18 mouse cellular contexts compared by ENCODE assay signal in the genomic region with DNA sequence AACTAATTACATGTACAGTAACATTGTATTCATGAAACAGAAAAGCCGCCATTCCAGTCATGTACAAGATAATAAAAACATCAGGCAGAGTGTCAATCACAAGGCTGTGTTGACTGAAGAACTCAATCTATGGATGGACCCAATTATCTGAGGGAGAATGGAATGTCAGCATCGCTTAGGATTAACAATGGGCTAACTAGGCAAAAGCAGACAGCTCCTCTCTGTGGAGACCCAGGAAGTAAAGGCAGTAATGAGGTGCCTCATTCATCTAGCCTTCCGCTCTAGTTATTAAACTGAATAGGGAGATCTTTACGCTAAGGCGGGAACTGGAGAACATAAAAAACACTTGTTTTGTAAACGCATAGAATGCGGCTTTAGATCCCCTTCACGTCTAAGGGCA.
DNase-seq lines count a peak whose midpoint lies in the region; ATAC-seq and TF ChIP-seq lines count a peak whose summit lies in the region.
"Had no signal": no experiment of that assay in that cellular context is flagged by ENCODE, and none has a peak within 500 bp of the region (broad histone marks: within the 10 kb centered on the region; RNA-seq: fewer than 3 reads in every experiment).

No protein-coding gene starts in this region.

- no peak overlapping the region for H3K4me3 ChIP-seq in embryonic facial prominence, embryonic 11.5 days (ENCODE audit: low read depth, low read length)
- no peak overlapping the region for H3K4me3 ChIP-seq in embryonic facial prominence, embryonic 10.5 days
- no peak overlapping the region for H3K4me3 ChIP-seq in forebrain, postnatal 0 days (ENCODE audit: low read depth, low read length)
- H3K4me3 ChIP-seq in midbrain, embryonic 15.5 days = no peak overlapping the region
- no peak overlapping the region for H3K4me3 ChIP-seq in liver, postnatal 0 days (ENCODE audit: low read depth, low read length)
- H3K4me3 ChIP-seq: heart, embryonic 13.5 days; liver, embryonic 12.5 days; stomach, embryonic 15.5 days had no signal

- no peak for TF ChIP-seq CTCF in forebrain, postnatal 0 days (IDR thresholded peaks at IDR 0.05; ENCODE audit: low read depth)
- TF ChIP-seq CTCF in liver, postnatal 0 days (IDR thresholded peaks at IDR 0.05; ENCODE audit: low read depth) = no peak

- peak; percentile 20 for DNase-seq in embryonic facial prominence, embryonic 11.5 days (ENCODE audit: low spot score)
- no peak for DNase-seq in embryonic facial prominence, embryonic 10.5 days (ENCODE audit: low spot score)
- peak; percentile 45 for DNase-seq in embryo, embryonic 9.5 days (ENCODE audit: extremely low spot score)
- peak; percentile 4 for DNase-seq in forebrain, postnatal 0 days
- no peak for DNase-seq in cerebellum, postnatal 36 days
- no peak for DNase-seq in liver, postnatal 0 days
- DNase-seq in lung, postnatal 14 days = no peak
- DNase-seq: adrenal gland, adult 2 months; cerebellum, adult 9-10 months; gastrocnemius, postnatal 36 days; kidney, adult 8-10 months had no signal

- no peak overlapping the region for H3K27ac ChIP-seq in embryonic facial prominence, embryonic 11.5 days (replicated peaks; ENCODE audit: low read depth, low read length)
- no peak overlapping the region for H3K27ac ChIP-seq in embryonic facial prominence, embryonic 10.5 days (replicated peaks)
- H3K27ac ChIP-seq in forebrain, postnatal 0 days (ENCODE audit: low read depth, low read length) = no peak overlapping the region
- no peak overlapping the region for H3K27ac ChIP-seq in midbrain, embryonic 15.5 days
- H3K27ac ChIP-seq in liver, postnatal 0 days (ENCODE audit: low read depth) = no peak overlapping the region; the same call in 1 of the 2 replicates
- H3K27ac ChIP-seq: heart, embryonic 13.5 days; liver, embryonic 12.5 days; stomach, embryonic 15.5 days had no signal

- no peak overlapping the region for H3K4me2 ChIP-seq in embryonic facial prominence, embryonic 11.5 days (ENCODE audit: low read depth, low read length)
- no peak overlapping the region for H3K4me2 ChIP-seq in forebrain, postnatal 0 days (ENCODE audit: low read depth)
- H3K4me2 ChIP-seq in midbrain, embryonic 15.5 days = no peak overlapping the region
- H3K4me2 ChIP-seq in liver, postnatal 0 days (ENCODE audit: low read depth, low read length) = no peak overlapping the region
- H3K4me2 ChIP-seq: heart, embryonic 13.5 days; liver, embryonic 12.5 days; stomach, embryonic 15.5 days had no signal

- H3K27me3 ChIP-seq in embryonic facial prominence, embryonic 11.5 days (ENCODE audit: control insufficient read depth, insufficient read depth, low read length) = no peaks in the 10 kb centered on the region
- H3K27me3 ChIP-seq in embryonic facial prominence, embryonic 10.5 days (replicated peaks; ENCODE audit: low read depth, poor library complexity, severe bottlenecking) = no peaks in the 10 kb centered on the region
- H3K27me3 ChIP-seq in forebrain, postnatal 0 days (ENCODE audit: insufficient read depth, low read length) = no peaks in the 10 kb centered on the region
- H3K27me3 ChIP-seq in midbrain, embryonic 15.5 days (replicated peaks) = no peaks in the 10 kb centered on the region
- no peaks in the 10 kb centered on the region for H3K27me3 ChIP-seq in liver, postnatal 0 days (ENCODE audit: insufficient read depth, low read length)
- H3K27me3 ChIP-seq: CH12.LX; heart, embryonic 13.5 days; liver, embryonic 12.5 days; Patski; stomach, embryonic 15.5 days had no signal

- H3K9me3 ChIP-seq in embryonic facial prominence, embryonic 11.5 days (replicated peaks; ENCODE audit: control insufficient read depth, low read length) = no peaks in the 10 kb centered on the region
- no peaks in the 10 kb centered on the region for H3K9me3 ChIP-seq in embryonic facial prominence, embryonic 10.5 days
- no peaks in the 10 kb centered on the region for H3K9me3 ChIP-seq in forebrain, postnatal 0 days (ENCODE audit: low read length)
- H3K9me3 ChIP-seq in midbrain, embryonic 15.5 days = no peaks in the 10 kb centered on the region
- no peaks in the 10 kb centered on the region for H3K9me3 ChIP-seq in liver, postnatal 0 days (ENCODE audit: low read length)
- H3K9me3 ChIP-seq: heart, embryonic 13.5 days; liver, embryonic 12.5 days; stomach, embryonic 15.5 days had no signal

- no peak overlapping the region for H3K9ac ChIP-seq in embryonic facial prominence, embryonic 11.5 days (replicated peaks; ENCODE audit: low read length)
- H3K9ac ChIP-seq in forebrain, postnatal 0 days = no peak overlapping the region
- no peak overlapping the region for H3K9ac ChIP-seq in midbrain, embryonic 15.5 days
- H3K9ac ChIP-seq in liver, postnatal 0 days (replicated peaks) = no peak overlapping the region
- H3K9ac ChIP-seq: heart, embryonic 13.5 days; liver, embryonic 12.5 days; stomach, embryonic 15.5 days had no signal

- H3K4me1 ChIP-seq in embryonic facial prominence, embryonic 11.5 days (ENCODE audit: control insufficient read depth, insufficient read depth, low read length) = no peaks in the 10 kb centered on the region
- H3K4me1 ChIP-seq in embryonic facial prominence, embryonic 10.5 days = peaks cover 10% of the 10 kb centered on the region
- no peaks in the 10 kb centered on the region for H3K4me1 ChIP-seq in forebrain, postnatal 0 days (ENCODE audit: insufficient read depth)
- H3K4me1 ChIP-seq in midbrain, embryonic 15.5 days = peaks cover 6% of the 10 kb centered on the region; the same call in 1 of the 2 replicates
- H3K4me1 ChIP-seq in liver, postnatal 0 days (ENCODE audit: insufficient read depth) = no peaks in the 10 kb centered on the region
- H3K4me1 ChIP-seq: heart, embryonic 13.5 days; stomach, embryonic 15.5 days had no signal

- 60% methylated on average over 8 of the region's 8 CpGs for WGBS in embryonic facial prominence, embryonic 11.5 days
- WGBS in embryonic facial prominence, embryonic 10.5 days = 54% methylated on average over 8 of the region's 8 CpGs
- WGBS in forebrain, postnatal 0 days = 12% methylated on average over 8 of the region's 8 CpGs
- WGBS in midbrain, embryonic 15.5 days = 13% methylated on average over 8 of the region's 8 CpGs
- WGBS in liver, postnatal 0 days (ENCODE audit: insufficient replicate concordance) = 81% methylated on average over 8 of the region's 8 CpGs

- peak; percentile 76 for ATAC-seq in embryonic facial prominence, embryonic 11.5 days (replicated peaks; ENCODE audit: insufficient number of reproducible peaks, low FRiP score, low TSS enrichment, low read depth)
- peak; percentile 32; the same call in 1 of the 2 replicates for ATAC-seq in forebrain, postnatal 0 days
- ATAC-seq in midbrain, embryonic 15.5 days (replicated peaks) = peak; percentile 55; the same call in 1 of the 2 replicates
- no peak for ATAC-seq in liver, postnatal 0 days
- ATAC-seq: liver, embryonic 12.5 days; lung, postnatal 0 days; Patski had no signal

- no peak for TF ChIP-seq EP300 in liver, postnatal 0 days (IDR thresholded peaks at IDR 0.05; ENCODE audit: low read depth)

- no peaks in the 10 kb centered on the region for H3K36me3 ChIP-seq in embryonic facial prominence, embryonic 11.5 days (replicated peaks; ENCODE audit: control insufficient read depth, insufficient read depth, low read depth, low read length)
- no peaks in the 10 kb centered on the region; the same call in 1 of the 2 replicates for H3K36me3 ChIP-seq in embryonic facial prominence, embryonic 10.5 days (replicated peaks)
- H3K36me3 ChIP-seq in forebrain, postnatal 0 days (ENCODE audit: insufficient read depth) = peaks cover 7% of the 10 kb centered on the region
- 0 out of 2 replicates have a peak, but pooled peaks cover 2% of the 10 kb centered on the region for H3K36me3 ChIP-seq in midbrain, embryonic 15.5 days (replicated peaks)
- H3K36me3 ChIP-seq in liver, postnatal 0 days (replicated peaks; ENCODE audit: insufficient read depth, low read length) = no peaks in the 10 kb centered on the region
- H3K36me3 ChIP-seq: liver, embryonic 12.5 days; stomach, embryonic 15.5 days had no signal

Comparison
In these comparisons a context has a peak if more than half of its experiments do, and no peak if none do; other contexts are left out.
1. DNase-seq: peak in embryonic facial prominence, embryonic 11.5 days (single experiment), embryo, embryonic 9.5 days (single experiment) and forebrain, postnatal 0 days (single experiment); none in embryonic facial prominence, embryonic 10.5 days (single experiment), cerebellum, postnatal 36 days (0 of 2), liver, postnatal 0 days (single experiment) and lung, postnatal 14 days (single experiment).